Mouse (Mus musculus): ENCODE data around the gene Cldnd2.

The Cldnd2 gene

DNA sequence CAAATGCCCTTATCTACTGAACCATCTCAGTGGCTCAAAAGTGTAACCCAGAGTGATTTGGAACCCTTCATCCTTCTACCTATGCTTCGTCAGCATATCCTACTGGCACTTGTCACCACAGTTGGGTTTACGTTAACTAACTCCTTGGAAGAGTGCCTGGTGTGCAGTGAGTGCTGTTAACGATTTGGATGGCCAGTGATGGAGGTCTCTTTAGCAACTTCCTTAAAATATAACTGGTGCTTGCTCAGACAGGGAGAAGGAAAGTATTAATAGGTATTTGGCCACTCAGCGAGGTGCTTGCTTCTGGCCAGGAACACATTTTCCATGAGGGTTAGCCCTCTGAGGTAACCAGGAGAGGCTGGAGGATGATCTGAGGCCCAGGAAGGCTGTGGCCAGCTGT, 7.2 kb downstream of the Cldnd2 start:
- DNase-seq (ENCODE audit: low spot score) = no peak

GRCm38 (mm10) chr7:43448246-43448645, 7.7 kb downstream of the Cldnd2 start:
- no peak for DNase-seq (ENCODE audit: low spot score)

DNA sequence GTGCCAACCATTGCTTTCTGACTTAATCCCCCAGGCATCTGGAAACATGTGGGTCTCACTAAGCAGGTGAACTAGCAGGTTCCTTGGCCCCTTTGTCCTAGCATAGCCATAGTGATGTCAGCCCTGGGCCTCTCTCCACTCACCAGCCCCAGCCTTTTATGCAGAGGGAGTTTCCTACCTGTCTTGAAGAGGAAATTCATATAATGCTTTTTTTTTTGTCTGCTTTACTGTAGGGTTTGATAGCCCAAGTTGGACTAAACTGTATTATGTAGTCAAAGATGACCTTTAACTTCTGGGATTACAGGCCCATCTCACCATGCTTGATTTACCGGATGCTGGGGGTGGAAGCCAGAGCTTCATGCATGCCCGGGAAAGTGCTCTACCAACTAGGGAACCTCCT, 9.2 kb downstream of the Cldnd2 start:
- no peak for DNase-seq (ENCODE audit: low spot score)

- no peak for DNase-seq (ENCODE audit: low spot score)
Measured at GRCm38 (mm10) chr7:43451726-43452125, 11.1 kb downstream of the Cldnd2 start.

GRCm38 (mm10) chr7:43452609-43453008, 12.0 kb downstream of the Cldnd2 start:
- peak; percentile 18 for DNase-seq (ENCODE audit: low spot score)

DNA sequence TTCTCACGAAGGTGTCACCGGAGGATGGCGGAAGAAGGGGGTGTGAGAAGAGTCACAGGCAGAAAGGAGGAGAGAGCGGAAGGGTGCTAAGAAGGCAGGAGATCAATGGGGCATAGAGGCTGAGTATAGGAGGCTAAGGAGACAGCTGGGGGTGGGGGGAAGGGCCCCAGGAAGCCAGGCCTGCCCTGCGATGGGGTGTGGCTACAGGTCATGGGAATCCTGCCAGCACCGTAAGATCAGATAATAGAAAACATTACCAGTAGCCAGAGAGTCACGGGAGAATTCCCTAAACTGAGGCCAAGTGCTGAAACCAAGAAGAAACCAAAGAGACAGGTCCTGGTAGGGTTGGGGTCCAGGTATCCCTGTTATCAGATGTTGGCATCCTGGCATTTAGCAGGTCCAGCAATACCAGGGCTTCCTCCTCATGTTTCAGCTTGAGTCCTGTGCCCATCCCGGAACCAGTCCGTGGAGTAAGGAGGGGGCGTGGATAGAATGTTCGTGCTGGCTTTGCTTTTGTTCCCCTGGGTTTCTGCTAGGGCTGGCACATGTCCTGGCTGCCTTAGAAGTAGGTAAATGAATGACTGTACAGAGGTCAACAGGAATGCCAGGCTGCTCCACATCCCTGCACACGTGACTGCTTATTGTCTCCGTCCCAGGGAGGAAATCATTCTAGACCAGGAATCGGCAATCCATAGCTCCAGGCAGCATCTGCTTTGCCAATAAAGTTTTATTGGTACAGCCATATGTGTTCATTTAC, 13.2 kb downstream of the Cldnd2 start:
- DNase-seq (ENCODE audit: low spot score) = no peak

- DNase-seq (ENCODE audit: low spot score) = no peak
Measured at GRCm38 (mm10) chr7:43454371-43454770, 13.8 kb downstream of the Cldnd2 start.

GRCm38 (mm10) chr7:43462851-43463250, 22.3 kb downstream of the Cldnd2 start, which contains the start of gene Vsig10l:
Vsig10l (plus strand) TSS chr7:43463151.
- DNase-seq (ENCODE audit: low spot score) = no peak

DNA sequence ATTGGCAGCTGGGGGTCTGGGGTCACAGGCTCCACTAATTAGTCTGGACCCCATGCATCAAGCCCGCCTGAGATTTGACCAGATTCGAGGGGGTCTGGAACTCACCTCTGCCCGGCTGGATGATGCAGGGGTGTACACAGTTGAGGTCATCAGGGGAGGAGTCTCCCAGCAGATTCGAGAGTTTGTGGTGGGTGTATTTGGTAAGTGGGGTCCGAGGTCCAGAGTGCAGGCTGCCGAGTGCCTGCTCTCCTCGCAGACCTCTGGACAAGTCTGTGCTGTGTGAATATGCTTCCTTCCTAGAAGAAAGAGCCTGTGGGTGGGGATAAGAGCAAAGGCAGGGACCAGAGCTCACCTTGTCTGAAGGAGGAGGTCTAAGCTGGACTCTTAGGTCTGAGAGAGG, 23.4 kb downstream of the Cldnd2 start:
- no peak for DNase-seq (ENCODE audit: low spot score)

DNA sequence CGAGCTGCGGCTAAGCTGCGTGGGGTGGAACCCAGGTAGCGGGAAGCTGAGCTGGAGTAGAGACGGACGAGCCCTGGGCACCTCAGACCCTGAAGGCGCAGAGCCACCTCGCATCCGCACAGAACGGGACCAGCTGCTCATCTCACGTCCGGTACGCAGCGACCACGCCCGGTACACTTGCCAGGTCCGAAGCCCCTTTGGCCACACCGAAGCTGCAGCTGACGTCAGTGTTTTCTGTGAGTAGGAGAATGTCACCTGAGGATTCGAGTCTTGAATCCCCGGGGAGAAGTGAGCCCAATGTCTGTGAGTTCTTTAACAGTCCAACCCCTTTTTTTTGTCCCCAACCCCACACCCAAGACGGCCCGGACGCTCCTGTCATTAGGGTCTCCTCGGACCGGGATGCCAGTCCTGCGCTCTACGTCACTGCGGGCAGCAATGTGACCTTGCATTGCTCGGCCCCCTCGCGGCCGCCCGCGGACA, 24.3 kb downstream of the Cldnd2 start:
- peak; percentile 58 for DNase-seq (ENCODE audit: low spot score)

DNA sequence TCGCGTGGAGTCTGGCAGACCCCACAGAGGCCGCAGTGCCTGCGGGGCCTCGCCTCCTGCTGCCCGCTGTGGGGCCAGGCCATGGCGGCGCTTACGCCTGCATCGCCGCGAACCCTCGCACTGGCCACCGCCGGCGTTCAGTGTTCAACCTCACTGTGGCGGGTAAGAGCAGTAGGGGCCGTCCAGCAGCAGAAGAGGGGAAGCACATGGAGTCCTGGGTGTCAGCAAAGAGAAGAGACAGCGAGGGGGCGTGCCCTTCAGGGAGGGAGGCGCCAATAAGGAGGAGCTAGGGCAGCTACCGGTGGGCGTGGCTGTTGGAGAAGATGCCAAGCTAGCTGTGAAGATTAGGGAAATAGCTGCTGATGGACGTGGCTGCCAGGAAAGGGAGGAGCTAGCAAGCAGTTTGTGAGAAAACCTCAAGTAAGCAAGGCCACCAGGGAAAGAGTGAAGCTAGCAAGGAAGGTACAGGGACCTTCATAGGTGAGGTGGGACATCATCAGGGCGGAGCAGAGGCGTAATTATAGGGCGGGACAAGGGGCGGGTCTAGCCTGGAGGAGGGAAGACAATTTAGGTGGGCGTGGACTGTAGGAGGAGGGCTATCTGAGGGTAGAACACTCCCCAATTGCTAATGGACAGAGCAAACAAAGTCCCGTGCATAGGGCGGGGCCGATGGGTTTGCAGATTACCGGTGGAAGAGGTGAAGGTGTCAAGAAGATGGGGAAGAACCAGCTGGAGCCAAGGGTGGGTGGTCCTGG, 24.9 kb downstream of the Cldnd2 start:
- DNase-seq (ENCODE audit: low spot score) = peak; percentile 94

DNA sequence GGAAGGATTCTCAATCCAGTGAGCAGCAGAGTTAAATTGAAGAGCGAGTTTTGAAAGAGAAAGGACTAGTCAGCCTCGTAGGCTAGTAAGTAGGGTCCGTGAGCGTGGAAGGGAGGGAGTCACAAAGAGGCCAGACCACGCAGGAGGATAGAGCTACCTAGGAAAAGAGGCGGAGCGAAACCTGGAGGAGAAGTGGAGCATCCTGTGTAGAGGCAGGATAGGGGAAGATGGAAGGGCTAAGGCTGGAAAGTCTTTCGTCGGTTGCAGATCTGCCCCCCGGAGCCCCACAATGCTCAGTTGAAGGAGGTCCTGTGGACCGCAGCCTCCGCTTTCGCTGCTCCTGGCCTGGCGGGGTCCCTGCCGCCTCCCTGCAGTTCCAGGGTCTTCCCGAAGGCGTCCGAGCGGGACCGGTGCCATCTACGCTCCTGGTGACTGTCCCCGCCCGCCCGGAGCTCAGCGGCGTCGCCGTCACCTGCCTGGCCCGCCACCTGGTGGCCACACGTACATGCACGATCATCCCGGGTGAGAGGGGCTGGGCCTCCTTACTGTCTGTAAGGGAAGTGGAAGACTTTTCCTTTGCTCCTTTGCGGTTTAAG, 25.6 kb downstream of the Cldnd2 start:
- DNase-seq (ENCODE audit: low spot score) = peak; percentile 89

GRCm38 (mm10) chr7:43470373-43470772, 29.8 kb downstream of the Cldnd2 start:
- DNase-seq (ENCODE audit: low spot score) = peak; percentile 17

DNA sequence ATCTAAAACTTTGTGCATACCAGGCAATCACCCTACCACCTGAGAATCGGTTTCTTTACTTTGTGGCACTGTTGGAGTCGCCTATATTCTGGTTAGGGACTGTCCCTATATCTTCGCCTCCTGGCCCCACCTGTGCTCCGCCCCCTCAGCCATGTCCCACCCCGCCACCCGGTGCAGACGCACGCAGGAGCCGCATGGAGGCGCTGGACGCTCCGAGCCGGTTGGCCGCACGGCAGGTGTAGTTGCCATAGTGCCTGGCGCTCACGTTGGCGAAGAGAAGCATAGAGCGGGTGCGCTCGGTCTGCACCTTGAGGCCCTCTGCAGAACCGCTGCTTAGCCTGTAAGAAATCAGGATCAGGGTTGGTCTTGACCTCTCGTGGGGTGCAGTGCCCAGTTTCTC, 35.1 kb downstream of the Cldnd2 start:
- DNase-seq (ENCODE audit: low spot score) = peak; percentile 14

- DNase-seq (ENCODE audit: low spot score) = peak; percentile 37
Measured at GRCm38 (mm10) chr7:43476376-43476775, 35.8 kb downstream of the Cldnd2 start.

DNA sequence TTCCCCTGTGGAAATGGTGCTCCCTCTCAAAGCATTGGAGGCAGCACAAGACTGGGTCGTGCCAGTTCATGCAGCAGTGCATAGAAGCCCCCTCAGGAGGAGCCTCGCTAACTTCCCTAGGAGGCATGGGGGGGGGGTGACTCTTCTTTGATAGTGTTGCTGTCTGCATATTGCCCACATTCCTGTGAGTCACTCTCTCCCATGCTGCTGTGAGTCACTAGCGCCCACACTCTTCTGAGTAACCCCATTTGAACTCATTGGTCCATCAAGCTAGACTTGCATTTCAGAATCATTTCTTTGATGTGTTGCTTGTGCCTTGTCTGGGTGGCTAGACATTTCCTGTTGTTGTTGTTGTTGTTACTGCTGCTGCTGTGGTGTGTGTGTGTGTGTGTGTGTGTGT, 40.6 kb downstream of the Cldnd2 start:
- no peak for DNase-seq (ENCODE audit: low spot score)

DNA sequence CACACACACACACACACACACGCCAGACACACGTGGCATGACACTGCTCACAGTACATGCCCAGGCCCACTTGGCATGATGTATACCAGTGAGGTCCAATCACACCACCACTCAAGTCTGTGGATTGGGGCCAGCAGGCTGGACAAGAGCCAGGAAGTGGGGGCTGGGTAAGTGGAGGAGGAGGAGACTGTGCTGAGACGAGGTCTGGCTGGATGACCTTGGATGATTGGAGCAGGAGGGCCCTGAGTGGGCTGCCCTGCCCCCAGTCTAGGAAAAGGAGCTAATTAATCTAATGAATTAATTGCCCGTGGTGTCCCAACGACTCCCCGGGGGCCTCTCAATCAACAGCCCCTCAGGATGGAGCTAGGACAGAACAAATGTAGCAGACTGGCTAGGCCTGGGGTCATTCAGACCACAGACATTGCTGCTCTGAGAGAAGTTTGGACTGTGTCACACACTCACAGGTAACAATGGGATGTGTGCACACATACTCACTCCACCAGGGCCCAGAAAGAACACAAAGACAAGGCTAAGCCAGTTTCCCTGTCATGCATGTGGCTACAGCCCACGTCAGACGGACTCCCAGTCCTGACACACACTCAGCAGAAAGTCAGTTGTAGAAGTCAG, 41.6 kb downstream of the Cldnd2 start:
- no peak for DNase-seq (ENCODE audit: low spot score)

DNA sequence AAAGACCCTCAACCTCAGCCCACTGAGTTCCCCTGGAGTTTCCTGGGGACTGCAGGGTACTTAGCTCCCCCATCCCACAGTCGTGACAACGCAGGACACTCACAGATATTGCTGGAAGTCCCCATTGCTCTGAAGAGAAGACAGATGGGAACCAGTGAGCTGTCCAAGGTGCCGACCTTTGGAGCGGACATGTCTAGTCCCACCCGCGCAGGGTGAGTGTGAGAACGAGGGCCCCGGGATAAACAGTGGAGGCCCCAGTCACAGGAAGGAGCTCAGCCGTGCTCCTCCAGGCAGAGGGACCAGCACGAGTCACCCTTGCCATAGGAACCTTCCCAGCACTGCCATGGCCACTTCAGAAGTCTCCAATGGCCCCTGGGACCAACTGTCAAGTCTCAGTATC, 42.7 kb downstream of the Cldnd2 start:
- peak; percentile 68 for DNase-seq (ENCODE audit: low spot score)

DNA sequence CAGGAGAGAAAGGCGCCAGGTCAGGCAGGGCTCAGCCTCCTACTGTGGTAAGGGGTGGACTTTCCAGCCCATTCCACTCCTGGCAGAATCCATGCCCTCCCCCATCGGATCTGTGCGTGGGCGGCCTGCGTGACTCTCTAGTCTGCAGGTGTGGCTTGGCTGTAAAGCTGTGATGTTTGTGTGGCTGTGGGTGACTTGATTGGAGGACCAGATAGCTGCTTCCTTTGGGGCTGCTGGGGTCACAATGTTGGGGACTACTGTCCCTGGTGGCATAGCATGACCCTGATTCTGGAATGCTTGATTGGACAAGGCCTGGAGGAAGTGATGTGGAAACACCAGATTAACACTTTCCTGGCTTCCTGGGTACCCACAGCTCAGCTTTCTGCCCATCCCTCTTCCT, 48.1 kb downstream of the Cldnd2 start:
- DNase-seq (ENCODE audit: low spot score) = no peak

DNA sequence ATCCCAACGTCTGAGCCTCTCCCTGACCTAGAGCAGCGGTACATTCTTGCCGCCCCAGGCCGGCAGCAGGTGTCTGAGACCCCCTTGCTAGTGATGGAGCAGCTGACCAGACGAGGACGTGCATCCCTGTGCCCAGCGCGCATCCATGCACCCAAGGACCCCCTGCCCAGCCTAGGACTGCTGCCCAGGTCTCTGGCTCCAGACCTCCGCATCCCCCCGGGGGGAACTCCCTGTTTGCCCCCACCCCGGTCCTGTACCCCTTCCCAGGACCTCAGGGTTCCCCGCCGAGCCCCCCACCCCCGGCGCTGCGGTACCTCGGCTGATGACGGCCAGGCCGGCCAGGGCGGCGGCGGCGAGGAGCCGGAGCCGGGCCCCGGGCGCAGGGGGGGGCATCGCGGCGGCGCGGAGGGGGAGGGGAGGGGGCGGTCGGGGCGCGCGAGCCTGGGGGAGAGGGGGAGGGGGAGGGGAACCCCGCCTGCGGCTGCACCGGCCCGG, 49.1 kb downstream of the Cldnd2 start, which contains the start of gene Iglon5:
Iglon5 (minus strand) TSS at position 445 of the 495 bp plus-strand sequence.
- peak; percentile 20 for DNase-seq (ENCODE audit: low spot score)

DNA sequence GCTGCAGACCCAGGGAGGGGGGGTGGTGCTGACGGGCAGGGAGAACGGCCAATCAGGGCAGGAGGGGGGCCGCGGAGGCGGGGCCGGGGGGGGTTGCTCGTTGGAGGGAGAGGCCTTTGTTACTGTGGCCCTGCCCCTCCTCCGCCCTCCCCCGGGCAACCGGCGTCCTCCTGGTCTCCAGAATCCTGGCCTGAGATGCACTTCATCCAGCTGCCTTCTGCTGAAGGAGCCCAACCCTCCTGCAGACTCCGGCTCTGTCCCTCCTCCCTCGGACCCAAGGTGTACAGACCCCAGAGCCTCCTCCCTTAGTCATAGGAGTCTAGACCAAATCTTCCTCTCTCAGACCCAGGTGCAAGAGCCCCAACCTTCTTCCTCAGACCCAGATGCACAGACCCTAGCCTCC, 49.6 kb downstream of the Cldnd2 start:
- peak; percentile 69 for DNase-seq (ENCODE audit: low spot score)

DNA sequence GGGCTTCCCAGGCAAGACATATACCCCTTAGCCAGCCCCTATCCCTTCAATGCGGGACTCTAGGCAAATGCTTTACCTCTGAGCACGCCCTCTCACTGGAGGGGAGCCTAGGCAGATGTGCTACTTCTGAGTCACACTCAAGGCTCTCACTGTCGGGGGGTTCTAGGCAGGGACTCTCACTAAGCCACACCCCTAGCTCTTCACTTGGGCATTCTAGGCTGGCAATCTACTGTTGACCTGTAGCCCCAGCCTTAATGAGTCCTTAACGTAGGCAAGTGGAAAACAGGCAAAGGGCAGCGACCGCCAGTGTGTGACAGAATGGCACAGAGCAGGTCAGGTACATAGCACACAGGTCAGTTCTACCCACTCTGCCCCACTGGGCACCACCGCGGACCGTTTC, 50.3 kb downstream of the Cldnd2 start:
- DNase-seq (ENCODE audit: low spot score) = no peak
